Mouse (Mus musculus): Measurements from ENCODE around the gene Cwc25.

GRCm38 (mm10) chr11:97737600-97737999 lies 28.8 kb downstream of the Cwc25 start:
- TF ChIP-seq CTCF (IDR thresholded peaks at IDR 0.05; ENCODE audit: low read depth), result no peak
- TF ChIP-seq EP300 (IDR thresholded peaks at IDR 0.05; ENCODE audit: low read depth), result no peak

Measured in liver, embryonic 14.5 days (tissue).